Mouse (Mus musculus) thymus, adult 2 months (tissue): ENCODE measurements around the gene Schip1. TPM values are rescaled to one million over a fixed set of nuclear protein-coding genes. Genes with fewer than 3 reads are reported as not detected.

ENCODE experiments used
- DNase-seq: peaks from one replicate; pipeline ENCODE4 v3.0.0; 2021
- H3K27ac ChIP-seq: fragments of 200-500 bp; 2 replicates; pipeline ENCODE4 v1.5.1; 2012; ENCODE audit warnings: low read length, control low read depth; ENCODE audit not compliant: control insufficient read depth, insufficient read depth
- H3K27me3 ChIP-seq: fragments of 200-500 bp; 2 replicates; pipeline ENCODE4 v1.6.1; 2012; ENCODE audit warnings: mild to moderate bottlenecking, low read length, moderate library complexity, mixed read lengths; ENCODE audit not compliant: control insufficient read depth, insufficient read depth
- H3K36me3 ChIP-seq: fragments of 200-500 bp; 2 replicates; pipeline ENCODE4 v1.6.1; 2012; ENCODE audit warnings: mild to moderate bottlenecking, low read length, moderate library complexity; ENCODE audit not compliant: control insufficient read depth, insufficient read depth
- H3K4me1 ChIP-seq: fragments of 200-500 bp; replicated peaks from 2 replicates; pipeline ENCODE4 v1.6.1; 2012; ENCODE audit warnings: low read length; ENCODE audit not compliant: control insufficient read depth, insufficient read depth
- H3K4me3 ChIP-seq: fragments of 200-500 bp; 2 replicates; pipeline ENCODE4 v1.5.1; 2012; ENCODE audit warnings: mild to moderate bottlenecking, low read length, control low read depth, moderate library complexity; ENCODE audit not compliant: control insufficient read depth, insufficient read depth
- CTCF ChIP-seq: fragments of 200-500 bp; IDR thresholded peaks from 2 replicates; pipeline ENCODE4 v1.5.1; 2012; ENCODE audit warnings: mild to moderate bottlenecking, control low read depth, low read length, moderate library complexity, borderline replicate concordance; ENCODE audit not compliant: control insufficient read depth, poor library complexity, insufficient read depth; ENCODE audit errors: extremely low read depth
- POLR2A ChIP-seq: fragments of 200-500 bp; IDR thresholded peaks from 2 replicates; pipeline ENCODE4 v1.6.1; 2012; ENCODE audit warnings: mild to moderate bottlenecking, low read length, control low read depth, moderate library complexity; ENCODE audit not compliant: control insufficient read depth, poor library complexity, insufficient read depth; ENCODE audit errors: extremely low read depth
- WGBS: fragments of 180-500 bp; shearing (Covaris S2); methylation state at CpG from one replicate; pipeline ENCODE4 v1.1.7; 2018; 5-methylcytosine and 5-hydroxymethylcytosine counted together
- polyA plus RNA-seq: library from polyadenylated mRNA; depleted of rRNA; stranded (reverse); fragments of >200 nt; gene quantifications from 2 replicates; pipeline ENCODE4 v1.2.3, GENCODE M21; 2012

Gene Schip1
- polyA plus RNA-seq, 1 experiment = 3.2 TPM

DNA sequence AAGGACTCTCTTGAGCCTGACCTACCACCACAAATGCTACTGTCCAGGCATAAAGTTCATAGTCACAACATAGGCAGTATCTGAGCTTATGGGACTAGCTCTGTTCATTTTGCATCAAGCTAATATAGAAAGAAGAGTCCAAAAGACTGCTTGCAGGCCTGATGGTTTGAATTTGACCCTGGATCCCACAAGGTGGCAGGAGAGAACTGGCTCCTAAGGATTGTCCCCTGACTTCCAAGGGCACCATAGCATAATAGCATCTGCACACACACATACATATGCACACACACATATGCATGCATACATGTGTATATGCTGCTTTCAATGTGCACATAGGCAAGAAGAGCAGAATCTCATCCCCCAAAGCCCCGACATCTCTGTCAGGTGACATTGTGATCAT is 405.0 kb downstream of the Schip1 start:
- DNase-seq = no peak
- Histone ChIP-seq H3K36me3 (no peaks in the 10 kb centered on the region), H3K27me3 (no peaks in the 10 kb centered on the region), H3K4me1 (no peaks in the 10 kb centered on the region), H3K27ac (no peak overlapping the region), H3K4me3 (no peak overlapping the region)
- TF ChIP-seq POLR2A = no peak
- TF ChIP-seq CTCF = no peak
- WGBS = 85% methylated on average over 1 of the region's 1 CpGs

GRCm38 (mm10) chr3:68470061-68470460 is 405.5 kb downstream of the Schip1 start:
- Histone ChIP-seq H3K4me3 (no peak overlapping the region), H3K27ac (no peak overlapping the region), H3K36me3 (no peaks in the 10 kb centered on the region), H3K27me3 (no peaks in the 10 kb centered on the region), H3K4me1 (no peaks in the 10 kb centered on the region)
- no peak for TF ChIP-seq POLR2A
- no peak for TF ChIP-seq CTCF
- DNase-seq = no peak
- WGBS = 60% methylated on average over 3 of the region's 3 CpGs

DNA sequence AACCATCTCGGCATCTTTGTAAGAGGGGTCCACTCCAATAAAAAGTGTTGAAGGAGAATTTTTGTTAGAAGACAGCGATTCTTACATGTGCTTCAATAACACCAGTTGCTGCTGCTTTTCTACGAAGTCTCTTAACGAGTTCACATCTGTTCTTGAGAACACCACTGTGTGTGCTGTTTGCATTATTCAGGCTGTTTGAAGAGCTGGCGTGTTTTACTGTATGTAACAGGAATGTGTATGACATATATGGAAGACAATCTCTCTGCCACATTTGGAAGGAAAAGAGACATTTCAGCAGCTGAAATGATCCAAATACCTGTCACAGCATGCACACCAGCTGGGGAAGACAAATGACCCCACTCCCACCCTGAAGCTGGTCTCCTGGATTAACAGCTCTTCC is 406.0 kb downstream of the Schip1 start:
- TF ChIP-seq POLR2A (no peak), CTCF (no peak)
- Histone ChIP-seq H3K4me3 (no peak overlapping the region), H3K27me3 (no peaks in the 10 kb centered on the region), H3K36me3 (no peaks in the 10 kb centered on the region), H3K4me1 (no peaks in the 10 kb centered on the region), H3K27ac (no peak overlapping the region)
- 86% methylated on average over 5 of the region's 5 CpGs for WGBS
- DNase-seq = no peak

DNA sequence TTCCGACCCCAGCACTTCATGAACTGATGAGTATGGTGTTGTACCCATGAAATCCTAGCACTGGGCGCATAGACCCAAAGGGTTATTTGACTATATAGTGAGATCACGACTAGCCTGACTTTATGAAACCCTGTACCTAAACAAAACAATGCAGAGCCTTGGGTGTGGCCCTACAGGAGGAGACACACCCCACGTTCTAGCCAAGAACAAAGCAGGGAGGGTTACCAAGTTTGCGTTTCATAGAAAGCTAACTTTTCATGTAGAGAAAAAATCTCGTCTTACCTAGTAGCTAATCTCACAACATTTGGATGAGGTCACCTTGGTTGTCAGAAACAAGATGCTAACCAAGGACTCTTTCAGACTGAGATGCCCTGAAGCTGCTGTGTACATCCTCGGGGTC is 411.7 kb downstream of the Schip1 start:
- TF ChIP-seq POLR2A = no peak
- no peak for TF ChIP-seq CTCF
- H3K4me1 ChIP-seq = no peaks in the 10 kb centered on the region
- no peak for DNase-seq
- 91% methylated on average over 7 of the region's 7 CpGs for WGBS
- no peak overlapping the region for H3K4me3 ChIP-seq
- H3K27ac ChIP-seq = no peak overlapping the region
- no peaks in the 10 kb centered on the region for H3K36me3 ChIP-seq
- H3K27me3 ChIP-seq = no peaks in the 10 kb centered on the region

DNA sequence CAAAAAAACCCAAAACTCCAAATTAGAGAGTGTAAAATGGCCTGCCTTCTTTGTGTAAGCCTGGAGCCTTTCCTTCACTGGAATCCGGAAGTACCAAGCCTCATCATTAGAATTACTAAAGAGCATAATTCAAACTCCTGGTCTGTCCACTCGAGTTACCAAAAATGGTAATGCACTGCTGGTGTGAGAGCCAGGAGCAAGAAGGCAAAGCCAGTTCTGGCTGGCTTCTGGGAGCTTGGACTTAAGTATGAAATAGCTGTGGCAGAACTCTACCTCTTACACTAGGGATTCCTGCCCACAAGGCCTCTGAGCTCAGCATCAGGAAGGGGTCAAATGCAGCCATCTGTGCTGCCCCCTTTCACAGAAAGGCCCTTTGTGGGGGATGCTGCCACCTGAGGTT is 412.9 kb downstream of the Schip1 start:
- Histone ChIP-seq H3K36me3 (no peaks in the 10 kb centered on the region), H3K27ac (no peak overlapping the region), H3K4me3 (no peak overlapping the region), H3K27me3 (no peaks in the 10 kb centered on the region), H3K4me1 (no peaks in the 10 kb centered on the region)
- TF ChIP-seq CTCF (no peak), POLR2A (no peak)
- no peak for DNase-seq
- 80% methylated on average over 2 of the region's 2 CpGs for WGBS

- Histone ChIP-seq H3K4me1 (no peaks in the 10 kb centered on the region), H3K27me3 (no peaks in the 10 kb centered on the region), H3K27ac (no peak overlapping the region), H3K4me3 (no peak overlapping the region), H3K36me3 (no peaks in the 10 kb centered on the region)
- 90% methylated on average over 6 of the region's 6 CpGs for WGBS
- DNase-seq = no peak
- TF ChIP-seq CTCF (no peak), POLR2A (no peak)
Observed at GRCm38 (mm10) chr3:68479266-68479665, 414.7 kb downstream of the Schip1 start.

DNA sequence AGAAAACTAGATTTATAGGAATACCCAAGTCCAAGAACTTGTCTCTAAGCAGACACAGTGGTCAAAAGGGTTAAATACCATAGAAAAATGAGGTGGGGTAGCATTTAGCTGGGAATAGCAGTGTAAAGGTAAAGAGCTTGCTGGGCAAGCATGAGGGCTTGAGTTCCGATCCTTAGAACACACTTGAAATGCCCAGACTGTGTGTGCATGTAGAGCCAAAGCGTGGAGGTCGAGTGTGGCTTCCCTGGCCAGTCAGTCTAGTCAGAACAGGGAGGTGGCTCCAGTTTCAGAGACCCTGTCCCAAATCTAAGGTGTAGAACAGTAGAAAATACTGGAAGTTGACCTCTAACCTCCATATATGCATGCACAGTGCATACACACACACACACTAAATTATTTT is 418.9 kb downstream of the Schip1 start:
- H3K36me3 ChIP-seq = no peaks in the 10 kb centered on the region
- H3K27ac ChIP-seq = no peak overlapping the region
- TF ChIP-seq CTCF = no peak
- H3K27me3 ChIP-seq = no peaks in the 10 kb centered on the region
- H3K4me3 ChIP-seq = no peak overlapping the region
- WGBS = 93% methylated on average over 3 of the region's 3 CpGs
- H3K4me1 ChIP-seq = no peaks in the 10 kb centered on the region
- no peak for DNase-seq
